Mouse (Mus musculus): ENCODE data around the gene Npw. TPM values are rescaled to one million over a fixed set of nuclear protein-coding genes. Genes with fewer than 3 reads are reported as not detected.

Npw gene
- polyA plus RNA-seq, 1 experiment from 2014 or later, result not detected

GRCm38 (mm10) chr17:24635024-24635423, 23.2 kb downstream of the Npw start:
- Histone ChIP-seq H3K36me3 (peaks cover 26% of the 10 kb centered on the region), H3K27ac (replicated peaks) (no peak overlapping the region), H3K27me3 (ENCODE audit: low read depth, poor library complexity, severe bottlenecking) (no peaks in the 10 kb centered on the region), H3K4me3 (no peak overlapping the region), H3K9me3 (replicated peaks) (no peaks in the 10 kb centered on the region), H3K4me1 (peaks cover 27% of the 10 kb centered on the region)
- DNase-seq (ENCODE audit: low spot score), result no peak
- 93% methylated on average over 4 of the region's 4 CpGs for WGBS

- Histone ChIP-seq H3K4me3 (0 out of 2 replicates have a peak overlapping the region, but pooled peaks have one; percentile 68), H3K27ac (replicated peaks) (no peak overlapping the region), H3K9me3 (replicated peaks) (no peaks in the 10 kb centered on the region), H3K27me3 (ENCODE audit: low read depth, poor library complexity, severe bottlenecking) (no peaks in the 10 kb centered on the region), H3K36me3 (peaks cover 31% of the 10 kb centered on the region), H3K4me1 (peaks cover 27% of the 10 kb centered on the region)
- DNase-seq (ENCODE audit: low spot score), result no peak
- 95% methylated on average over 11 of the region's 11 CpGs for WGBS
Observed at GRCm38 (mm10) chr17:24633831-24634230, 24.4 kb downstream of the Npw start.

- H3K9me3 ChIP-seq (replicated peaks), result no peaks in the 10 kb centered on the region
- H3K27ac ChIP-seq (replicated peaks), result peak overlapping the region; percentile 88
- peak overlapping the region; percentile 68 for H3K4me3 ChIP-seq
- DNase-seq (ENCODE audit: low spot score), result no peak
- 15% methylated on average over 22 of the region's 22 CpGs for WGBS
- peaks cover 32% of the 10 kb centered on the region for H3K36me3 ChIP-seq
- H3K4me1 ChIP-seq, result peaks cover 27% of the 10 kb centered on the region
- no peaks in the 10 kb centered on the region for H3K27me3 ChIP-seq (ENCODE audit: low read depth, poor library complexity, severe bottlenecking)
Observed at GRCm38 (mm10) chr17:24632813-24633449, 25.3 kb downstream of the Npw start.

- peak within 1 kb of the TSS; percentile 68 for H3K4me3 ChIP-seq
- H3K36me3 ChIP-seq, result peaks cover 38% of the 10 kb centered on the region
- H3K27me3 ChIP-seq (ENCODE audit: low read depth, poor library complexity, severe bottlenecking), result no peaks in the 10 kb centered on the region
- H3K4me1 ChIP-seq, result peaks cover 27% of the 10 kb centered on the region
- H3K27ac ChIP-seq (replicated peaks), result peak within 1 kb of the TSS; percentile 88
- DNase-seq (ENCODE audit: low spot score), result peak; percentile 90
- H3K9me3 ChIP-seq (replicated peaks), result no peaks in the 10 kb centered on the region
- WGBS, result 1% methylated on average over 51 of the region's 51 CpGs
Observed at GRCm38 (mm10) chr17:24632167-24632812, 26.0 kb downstream of the Npw start, which contains the start of the genes Tsc2 and Nthl1. Gene Tsc2 (minus strand): TSS chr17:24632630. Gene Nthl1 (plus strand): TSS chr17:24632680.

- Histone ChIP-seq H3K27me3 (ENCODE audit: low read depth, poor library complexity, severe bottlenecking) (no peaks in the 10 kb centered on the region), H3K4me3 (no peak overlapping the region), H3K4me1 (peaks cover 21% of the 10 kb centered on the region), H3K36me3 (peaks cover 60% of the 10 kb centered on the region), H3K27ac (replicated peaks) (no peak overlapping the region), H3K9me3 (replicated peaks) (no peaks in the 10 kb centered on the region)
- WGBS, result 92% methylated on average over 14 of the region's 14 CpGs
- no peak for DNase-seq (ENCODE audit: low spot score)
Observed at GRCm38 (mm10) chr17:24630072-24630471, 28.2 kb downstream of the Npw start.

GRCm38 (mm10) chr17:24628646-24629045, 29.6 kb downstream of the Npw start:
- 50% methylated on average over 5 of the region's 5 CpGs for WGBS
- Histone ChIP-seq H3K36me3 (peaks cover 74% of the 10 kb centered on the region), H3K27me3 (ENCODE audit: low read depth, poor library complexity, severe bottlenecking) (no peaks in the 10 kb centered on the region), H3K4me3 (no peak overlapping the region), H3K4me1 (peaks cover 19% of the 10 kb centered on the region), H3K9me3 (replicated peaks) (no peaks in the 10 kb centered on the region), H3K27ac (replicated peaks) (no peak overlapping the region)
- peak; percentile 70 for DNase-seq (ENCODE audit: low spot score)

- DNase-seq (ENCODE audit: low spot score), result no peak
- Histone ChIP-seq H3K36me3 (peaks cover 100% of the 10 kb centered on the region), H3K9me3 (replicated peaks) (no peaks in the 10 kb centered on the region), H3K27me3 (ENCODE audit: low read depth, poor library complexity, severe bottlenecking) (no peaks in the 10 kb centered on the region), H3K27ac (replicated peaks) (no peak overlapping the region), H3K4me1 (no peaks in the 10 kb centered on the region), H3K4me3 (no peak overlapping the region)
- 93% methylated on average over 8 of the region's 8 CpGs for WGBS
Observed at GRCm38 (mm10) chr17:24625472-24625871, 32.8 kb downstream of the Npw start.

GRCm38 (mm10) chr17:24617561-24618194, 40.6 kb downstream of the Npw start:
- no peak for DNase-seq (ENCODE audit: low spot score)
- 91% methylated on average over 14 of the region's 14 CpGs for WGBS
- Histone ChIP-seq H3K4me3 (no peak overlapping the region), H3K4me1 (no peaks in the 10 kb centered on the region), H3K36me3 (peaks cover 94% of the 10 kb centered on the region), H3K27ac (replicated peaks) (no peak overlapping the region; the same call in 1 of the 2 replicates), H3K9me3 (replicated peaks) (no peaks in the 10 kb centered on the region), H3K27me3 (ENCODE audit: low read depth, poor library complexity, severe bottlenecking) (no peaks in the 10 kb centered on the region)

GRCm38 (mm10) chr17:24610711-24611110, 47.5 kb downstream of the Npw start:
- Histone ChIP-seq H3K4me3 (no peak overlapping the region), H3K4me1 (no peaks in the 10 kb centered on the region), H3K27ac (replicated peaks) (no peak overlapping the region), H3K9me3 (replicated peaks) (no peaks in the 10 kb centered on the region), H3K36me3 (peaks cover 81% of the 10 kb centered on the region), H3K27me3 (ENCODE audit: low read depth, poor library complexity, severe bottlenecking) (no peaks in the 10 kb centered on the region)
- 87% methylated on average over 2 of the region's 2 CpGs for WGBS
- DNase-seq (ENCODE audit: low spot score), result no peak

GRCm38 (mm10) chr17:24608874-24609273, 49.4 kb downstream of the Npw start:
- H3K27me3 ChIP-seq (ENCODE audit: low read depth, poor library complexity, severe bottlenecking), result no peaks in the 10 kb centered on the region
- H3K4me1 ChIP-seq, result no peaks in the 10 kb centered on the region
- no peak for DNase-seq (ENCODE audit: low spot score)
- peaks cover 81% of the 10 kb centered on the region for H3K36me3 ChIP-seq
- WGBS, result 95% methylated on average over 8 of the region's 8 CpGs
- H3K4me3 ChIP-seq, result no peak overlapping the region
- no peaks in the 10 kb centered on the region for H3K9me3 ChIP-seq (replicated peaks)
- H3K27ac ChIP-seq (replicated peaks), result no peak overlapping the region

GRCm38 (mm10) chr17:24608370-24608769, 49.9 kb downstream of the Npw start:
- WGBS, result 94% methylated on average over 4 of the region's 4 CpGs
- peaks cover 79% of the 10 kb centered on the region for H3K36me3 ChIP-seq
- DNase-seq (ENCODE audit: low spot score), result no peak
- no peaks in the 10 kb centered on the region for H3K9me3 ChIP-seq (replicated peaks)
- H3K27me3 ChIP-seq (ENCODE audit: low read depth, poor library complexity, severe bottlenecking), result no peaks in the 10 kb centered on the region
- H3K4me1 ChIP-seq, result no peaks in the 10 kb centered on the region
- H3K4me3 ChIP-seq, result no peak overlapping the region
- no peak overlapping the region for H3K27ac ChIP-seq (replicated peaks)

Measured in midbrain, embryonic 10.5 days (tissue).